Mouse (Mus musculus): ENCODE data around the gene Vac14.

The Vac14 gene

DNA sequence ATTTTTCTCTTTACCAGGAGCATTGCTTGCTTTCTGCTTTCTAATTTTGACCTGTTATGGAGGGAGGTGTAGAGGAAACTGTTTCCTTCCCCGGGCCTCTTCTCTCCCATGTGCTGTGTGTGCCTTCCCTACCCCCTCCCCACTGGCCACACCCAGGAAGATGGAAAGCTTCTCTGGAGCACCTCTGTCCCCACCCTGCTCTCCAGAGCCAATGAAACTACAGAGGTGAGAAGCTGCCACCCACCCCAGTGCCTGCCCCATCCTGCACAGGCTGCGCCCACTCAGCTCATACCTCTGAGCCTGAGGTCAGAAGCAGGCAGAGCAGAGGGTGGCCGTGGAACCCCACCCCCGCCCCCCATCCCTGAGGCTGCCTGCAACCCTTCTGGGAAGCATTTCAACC, 136.3 kb downstream of the Vac14 start:
- DNase-seq, result no peak

DNA sequence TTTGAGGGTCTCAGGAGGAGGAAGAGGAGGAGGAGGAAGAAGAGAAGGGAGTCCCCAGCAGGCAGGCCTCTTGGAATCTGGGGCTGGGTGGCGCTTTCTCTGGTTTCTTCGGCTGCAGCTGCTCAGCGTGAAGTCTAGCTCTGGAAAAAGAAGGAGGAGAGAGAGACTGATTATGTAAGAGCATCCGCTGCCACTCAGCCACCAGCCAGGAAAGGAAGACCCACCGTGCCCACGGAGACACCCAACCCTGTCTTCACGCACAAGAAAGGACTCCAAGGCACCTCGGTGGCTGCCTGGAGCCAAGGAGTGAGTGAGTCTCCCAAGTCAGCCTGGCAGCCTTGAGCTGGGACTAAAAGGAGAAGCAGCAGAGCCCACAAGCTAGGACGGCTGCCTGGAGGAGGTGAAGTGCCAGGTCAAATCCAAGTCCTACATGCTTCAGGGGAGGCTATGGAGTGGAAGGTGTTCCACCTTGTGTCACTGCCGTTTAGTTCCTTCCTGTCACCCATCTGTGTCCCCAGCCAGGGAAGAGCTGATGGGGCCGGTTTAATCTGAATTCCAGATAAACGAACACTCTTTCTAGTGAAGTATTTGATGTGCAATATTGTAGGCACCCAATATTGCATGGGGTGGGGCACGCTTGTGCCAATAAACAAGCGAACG, 137.3 kb downstream of the Vac14 start:
- DNase-seq, result no peak

GRCm38 (mm10) chr8:110756196-110756595, 137.8 kb downstream of the Vac14 start:
- no peak for DNase-seq

DNA sequence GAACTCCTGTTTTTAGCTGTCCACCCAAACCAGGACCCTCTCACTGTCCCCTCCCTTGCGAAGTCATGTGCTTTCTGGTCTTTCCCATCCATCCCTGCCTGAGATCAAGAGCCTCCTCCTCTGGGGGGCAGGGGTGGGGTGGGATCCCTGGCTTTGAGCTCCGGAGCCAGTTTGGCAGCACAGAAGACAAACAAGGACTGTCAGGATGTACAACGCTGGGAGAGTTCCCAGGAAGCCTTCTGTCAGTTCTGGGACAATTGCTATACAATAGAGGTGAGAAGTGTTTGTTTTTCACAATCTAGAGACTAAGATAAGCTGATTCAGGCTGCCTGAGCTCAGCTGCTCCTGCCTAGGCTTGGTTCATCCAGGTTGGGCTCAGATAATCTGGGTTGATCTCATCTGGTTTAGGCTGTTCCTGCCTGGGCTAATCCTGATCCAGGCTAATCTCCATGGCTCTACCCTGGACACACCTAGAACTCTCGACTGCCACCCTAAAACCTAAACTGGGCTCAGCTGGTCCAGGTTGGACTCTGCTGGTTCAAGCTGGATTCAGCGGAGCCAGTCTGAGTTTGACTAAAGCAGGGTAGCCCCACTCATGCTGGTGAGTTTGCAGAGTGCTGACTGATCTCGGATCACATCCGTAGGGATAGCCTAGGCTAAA, 142.0 kb downstream of the Vac14 start:
- no peak for DNase-seq

DNA sequence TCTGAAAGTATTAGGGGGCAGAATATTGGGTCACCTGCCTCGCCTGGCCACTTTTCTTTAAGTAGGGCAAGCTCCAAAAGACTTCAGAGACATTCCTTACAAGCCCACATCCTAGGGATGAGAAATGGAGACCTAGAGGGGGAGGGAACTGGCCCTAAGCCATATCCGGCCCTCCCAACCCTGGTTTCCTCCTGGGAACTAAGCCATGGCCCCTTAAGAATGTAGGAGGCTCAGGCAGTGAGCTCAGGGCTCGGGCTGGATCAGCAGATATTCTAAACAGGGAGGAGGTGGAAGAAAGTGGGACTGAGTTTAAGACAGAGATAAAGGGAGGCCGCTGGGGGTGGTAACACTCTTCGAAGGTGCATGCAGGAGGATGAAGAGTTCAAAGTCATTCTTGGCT, 142.8 kb downstream of the Vac14 start:
- no peak for DNase-seq

GRCm38 (mm10) chr8:110761988-110762387, 143.6 kb downstream of the Vac14 start:
- DNase-seq, result no peak

DNA sequence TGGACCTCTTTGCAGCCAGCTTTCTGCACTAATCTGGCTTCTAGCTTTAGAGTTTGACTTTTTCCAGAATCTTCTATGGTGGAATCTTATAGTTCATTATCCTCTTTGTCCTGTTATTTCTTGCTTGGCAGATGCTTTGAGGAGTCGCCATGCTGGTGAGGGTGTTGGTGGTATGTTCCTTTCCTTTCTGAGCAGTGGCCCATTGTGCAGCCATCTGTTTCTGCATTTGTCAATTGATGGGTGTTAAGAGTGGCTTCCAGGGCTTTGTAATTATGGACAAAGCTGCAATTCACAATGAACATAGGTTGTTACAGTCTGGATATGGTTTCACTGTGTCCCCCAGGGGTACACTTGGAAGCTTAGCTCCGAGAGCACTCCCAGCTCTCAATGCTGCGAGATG, 146.3 kb downstream of the Vac14 start:
- DNase-seq, result no peak

- no peak for DNase-seq
These were observed 148.9 kb downstream of the Vac14 start for GRCm38 (mm10) chr8:110767261-110767660.

Data from thymus, postnatal 14 days (tissue).